ENCODE assay signal across 8 mouse cellular contexts in genomic region chr9:115311223-115311520, GRCm38 (mm10). TPM values are rescaled to one million over a fixed set of nuclear protein-coding genes. Genes with fewer than 3 reads are reported as not detected.
DNase-seq lines count a peak whose midpoint lies in the region; ATAC-seq and TF ChIP-seq lines count a peak whose summit lies in the region.

No protein-coding gene starts in this region.

- H3K27me3 ChIP-seq in embryonic facial prominence, embryonic 15.5 days: no peaks in the 10 kb centered on the region
- no peaks in the 10 kb centered on the region for H3K27me3 ChIP-seq in kidney, adult 2 months (replicated peaks; ENCODE audit: control insufficient read depth, insufficient read depth, low read length)

- H3K36me3 ChIP-seq in embryonic facial prominence, embryonic 15.5 days: no peaks in the 10 kb centered on the region
- H3K36me3 ChIP-seq in kidney, adult 2 months (ENCODE audit: control insufficient read depth, insufficient read depth, low read length): no peaks in the 10 kb centered on the region

- 0 out of 2 replicates have a peak overlapping the region, but pooled peaks have one; percentile 58 for H3K9ac ChIP-seq in embryonic facial prominence, embryonic 15.5 days

- H3K4me3 ChIP-seq in embryonic facial prominence, embryonic 15.5 days (replicated peaks): peak overlapping the region; percentile 98
- peak overlapping the region; percentile 74 for H3K4me3 ChIP-seq in kidney, adult 2 months (ENCODE audit: insufficient read depth, low read depth, low read length)

- H3K4me1 ChIP-seq in embryonic facial prominence, embryonic 15.5 days: peaks cover 21% of the 10 kb centered on the region
- H3K4me1 ChIP-seq in kidney, adult 2 months (ENCODE audit: control insufficient read depth, insufficient read depth, low read length): peaks cover 7% of the 10 kb centered on the region; the same call in 1 of the 2 replicates

- TF ChIP-seq CTCF in kidney, adult 2 months (conservative IDR thresholded peaks at IDR 0.05; ENCODE audit: insufficient read depth, insufficient read length, low read depth, low read length): no peak

- no peaks in the 10 kb centered on the region for H3K9me3 ChIP-seq in embryonic facial prominence, embryonic 15.5 days (replicated peaks)

- peak overlapping the region; percentile 68 for H3K4me2 ChIP-seq in embryonic facial prominence, embryonic 15.5 days (replicated peaks)

- H3K27ac ChIP-seq in embryonic facial prominence, embryonic 15.5 days (replicated peaks): peak overlapping the region; percentile 98
- H3K27ac ChIP-seq in kidney, adult 2 months (ENCODE audit: insufficient read depth, low read depth, low read length): peak overlapping the region; percentile 93

- no peak for TF ChIP-seq POLR2A in kidney, adult 2 months (IDR thresholded peaks at IDR 0.05; ENCODE audit: low read depth, low read length)

- WGBS in embryonic facial prominence, embryonic 15.5 days: 6% methylated on average over 5 of the region's 5 CpGs
- 6% methylated on average over 5 of the region's 5 CpGs for WGBS in kidney, adult 2 months

- DNase-seq in spleen, postnatal 10 days (ENCODE audit: low spot score in 2 of 2): peak; percentile 24 to 30
- no peak for DNase-seq in spleen, adult 12 weeks (ENCODE audit: low spot score)
- peak; percentile 93 for DNase-seq in kidney, adult 2 months
- peak; percentile 33 for DNase-seq in lung, postnatal 10 days
- no peak for DNase-seq in c-Kit-positive CD71-positive TER-119-positive erythroid progenitor cells, embryonic 14.5 days (ENCODE audit: low spot score)
- no peak for DNase-seq in spleen, adult 18-20 months
- DNase-seq in layer of hippocampus, adult 9-11 months: no peak

- no peak for ATAC-seq in embryonic facial prominence, embryonic 15.5 days (ENCODE audit: insufficient number of reproducible peaks, low FRiP score, low TSS enrichment, low read depth)

RNA-seq across cellular contexts. Expression of gene Stt3b, which starts 1.0 kb away (rescaled TPM):
- 89.4 and 95.3 TPM in 2 replicates for polyA plus RNA-seq in embryonic facial prominence, embryonic 15.5 days (2015; fragmentation: Nextera tagmentation; extraction: Ambion mirVana)
- polyA plus RNA-seq in kidney, adult 2 months (2012; rRNA removed): 45.9 and 48.9 TPM in 2 replicates

Comparison
In these comparisons a context has a peak if more than half of its experiments do, and no peak if none do; other contexts are left out.
1. DNase-seq: peak in spleen, postnatal 10 days (2 of 2), kidney, adult 2 months (single experiment) and lung, postnatal 10 days (single experiment); none in spleen, adult 12 weeks (single experiment), c-Kit-positive CD71-positive TER-119-positive erythroid progenitor cells, embryonic 14.5 days (single experiment), spleen, adult 18-20 months (0 of 2) and layer of hippocampus, adult 9-11 months (single experiment).